Mouse (Mus musculus) neural tube, embryonic 14.5 days (tissue): ENCODE results near the gene Slc7a11. TPM values are rescaled to one million over a fixed set of nuclear protein-coding genes. Genes with fewer than 3 reads are reported as not detected.

Experiments
- ATAC-seq: fragments of 200-750 bp; cut with Nextera tagmentation; 2 replicates; pipeline ENCODE4 v1.8.0; 2017; ENCODE audit warnings: low read depth, mild to moderate bottlenecking, moderate TSS enrichment, moderate library complexity
- H3K27ac ChIP-seq: fragments of 300-500 bp; sonication (generic); 2 replicates; pipeline ENCODE4 v1.5.1; 2014; ENCODE audit warnings: low read depth, mild to moderate bottlenecking, control low read depth, low read length, moderate library complexity, mixed read lengths
- H3K27me3 ChIP-seq: fragments of 300-500 bp; sonication (generic); 2 replicates; pipeline ENCODE4 v1.6.1; 2014; ENCODE audit warnings: low read length; ENCODE audit not compliant: control insufficient read depth, insufficient read depth
- H3K36me3 ChIP-seq: fragments of 300-500 bp; sonication (generic); 2 replicates; pipeline ENCODE4 v1.6.1; 2014; ENCODE audit warnings: low read length, mixed read lengths; ENCODE audit not compliant: control insufficient read depth, insufficient read depth
- H3K4me1 ChIP-seq: fragments of 300-500 bp; sonication (generic); 2 replicates; pipeline ENCODE4 v1.6.1; 2014; ENCODE audit warnings: low read length; ENCODE audit not compliant: control insufficient read depth, insufficient read depth
- H3K4me2 ChIP-seq: fragments of 300-500 bp; sonication (generic); 2 replicates; pipeline ENCODE4 v1.6.1; 2014; ENCODE audit warnings: mild to moderate bottlenecking, low read depth, low read length, control low read depth
- H3K4me3 ChIP-seq: fragments of 300-500 bp; sonication (generic); 2 replicates; pipeline ENCODE4 v1.5.1; 2014; ENCODE audit warnings: low read depth, low read length, control low read depth, mixed read lengths
- H3K9ac ChIP-seq: fragments of 300-500 bp; sonication (generic); replicated peaks from 2 replicates; pipeline ENCODE4 v1.6.1; 2014; ENCODE audit warnings: low read depth, mild to moderate bottlenecking, control low read depth, low read length, mixed read lengths
- H3K9me3 ChIP-seq: fragments of 300-500 bp; sonication (generic); 2 replicates; pipeline ENCODE4 v1.6.1; 2016; ENCODE audit warnings: low read length; ENCODE audit not compliant: control insufficient read depth
- WGBS: fragments of 180-500 bp; shearing (Covaris S2); extraction: QIAGEN DNeasy Blood & Tissue Kit; methylation state at CpG from one replicate; pipeline ENCODE4 v1.1.7; 2014; 5-methylcytosine and 5-hydroxymethylcytosine counted together
- polyA plus RNA-seq: library from polyadenylated mRNA; unstranded; fragments of >200 nt; fragmentation: Nextera tagmentation; extraction: Ambion mirVana; gene quantifications from 2 replicates; pipeline ENCODE4 v1.2.1, GENCODE M21; 2014

The Slc7a11 gene
- polyA plus RNA-seq, 1 experiment from 2014 or later: 0.44 TPM

DNA sequence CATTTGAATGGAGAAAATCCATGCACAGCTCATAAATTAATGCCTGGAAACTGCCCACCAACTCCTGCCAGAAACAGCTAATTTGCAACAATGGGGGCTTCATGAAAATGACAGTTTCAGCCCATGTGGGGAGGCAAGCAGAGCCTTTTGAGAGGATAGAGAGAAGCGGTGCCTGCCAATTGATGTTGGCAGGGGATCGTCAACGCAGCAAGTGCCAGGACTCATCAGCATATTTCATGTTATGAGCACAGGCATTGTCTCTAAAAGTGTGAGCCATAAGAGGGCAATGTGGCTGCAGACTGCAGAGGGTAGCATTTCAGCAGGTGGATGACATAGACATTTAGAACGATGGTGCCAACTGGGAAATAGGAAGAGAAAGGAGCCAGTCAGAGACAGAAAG is 429.0 kb downstream of the Slc7a11 start:
- peak; percentile 89 for ATAC-seq
- no peak overlapping the region for H3K4me2 ChIP-seq
- no peak overlapping the region for H3K27ac ChIP-seq
- 26% methylated on average over 4 of the region's 4 CpGs for WGBS
- H3K9ac ChIP-seq: no peak overlapping the region
- no peaks in the 10 kb centered on the region for H3K9me3 ChIP-seq
- no peaks in the 10 kb centered on the region for H3K4me1 ChIP-seq
- H3K4me3 ChIP-seq: no peak overlapping the region
- no peaks in the 10 kb centered on the region for H3K27me3 ChIP-seq
- no peaks in the 10 kb centered on the region for H3K36me3 ChIP-seq

- WGBS: 71% methylated on average over 3 of the region's 3 CpGs
- Histone ChIP-seq H3K27me3 (no peaks in the 10 kb centered on the region), H3K9me3 (no peaks in the 10 kb centered on the region), H3K36me3 (no peaks in the 10 kb centered on the region), H3K4me2 (no peak overlapping the region), H3K4me1 (no peaks in the 10 kb centered on the region), H3K27ac (no peak overlapping the region), H3K4me3 (no peak overlapping the region), H3K9ac (no peak overlapping the region)
- no peak for ATAC-seq
These were observed 431.4 kb downstream of the Slc7a11 start for GRCm38 (mm10) chr3:50012012-50012411.

DNA sequence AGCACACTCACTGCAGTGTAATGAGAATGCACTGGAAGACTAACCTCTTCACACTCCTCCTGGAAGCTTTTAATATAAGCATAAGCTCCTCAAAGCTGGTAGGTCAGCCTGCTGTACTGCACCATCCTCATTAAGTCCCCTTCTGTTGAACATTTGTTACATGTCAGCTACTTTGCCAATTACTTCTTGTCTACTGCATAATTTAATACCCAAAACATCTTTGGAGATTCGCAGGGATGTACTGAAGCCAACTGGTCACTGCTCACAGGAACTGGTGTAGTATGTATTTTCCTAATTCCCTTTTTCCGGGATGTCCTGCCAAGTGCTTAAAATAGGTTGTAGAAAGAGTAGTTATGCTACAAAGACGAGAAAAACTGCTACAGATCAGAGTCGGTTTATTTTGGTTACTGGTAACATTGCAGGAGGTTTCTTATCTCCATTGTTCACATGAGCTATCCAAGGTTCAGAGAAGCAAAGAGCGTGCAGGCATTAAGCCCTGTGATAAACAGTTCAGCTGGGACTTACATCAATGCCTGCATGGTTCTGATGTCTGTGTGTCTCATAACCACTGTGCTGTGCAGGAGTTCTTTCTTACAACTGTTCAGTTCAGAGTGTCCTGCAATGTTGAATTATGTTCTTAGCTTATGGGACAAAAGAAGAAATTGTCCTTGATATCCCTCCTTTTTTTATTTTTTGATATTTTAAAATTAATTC is 439.3 kb downstream of the Slc7a11 start:
- no peak overlapping the region for H3K27ac ChIP-seq

GRCm38 (mm10) chr3:50002067-50002466 is 441.3 kb downstream of the Slc7a11 start:
- H3K4me3 ChIP-seq: no peak overlapping the region
- H3K4me2 ChIP-seq: no peak overlapping the region
- no peak overlapping the region for H3K27ac ChIP-seq
- no peaks in the 10 kb centered on the region for H3K9me3 ChIP-seq
- H3K27me3 ChIP-seq: no peaks in the 10 kb centered on the region
- ATAC-seq: no peak
- H3K4me1 ChIP-seq: no peaks in the 10 kb centered on the region
- no peak overlapping the region for H3K9ac ChIP-seq
- no peaks in the 10 kb centered on the region for H3K36me3 ChIP-seq

More for the DNA sequence above, 439.3 kb downstream of the Slc7a11 start:
- H3K9me3 ChIP-seq: no peaks in the 10 kb centered on the region
- H3K9ac ChIP-seq: no peak overlapping the region
- H3K27me3 ChIP-seq: no peaks in the 10 kb centered on the region
- WGBS: 71% methylated on average over 5 of the region's 5 CpGs
- H3K4me2 ChIP-seq: no peak overlapping the region
- H3K4me3 ChIP-seq: no peak overlapping the region
- no peaks in the 10 kb centered on the region for H3K4me1 ChIP-seq
- H3K36me3 ChIP-seq: no peaks in the 10 kb centered on the region
- ATAC-seq: no peak

- H3K27me3 ChIP-seq: no peaks in the 10 kb centered on the region
- H3K36me3 ChIP-seq: no peaks in the 10 kb centered on the region
- 61% methylated on average over 1 of the region's 1 CpGs for WGBS
- H3K4me1 ChIP-seq: no peaks in the 10 kb centered on the region
- H3K9ac ChIP-seq: no peak overlapping the region
- ATAC-seq: no peak
- no peak overlapping the region for H3K4me3 ChIP-seq
- no peaks in the 10 kb centered on the region for H3K9me3 ChIP-seq
- H3K27ac ChIP-seq: no peak overlapping the region
- no peak overlapping the region for H3K4me2 ChIP-seq
These were observed 441.8 kb downstream of the Slc7a11 start for GRCm38 (mm10) chr3:50001635-50002034.

- H3K4me3 ChIP-seq: no peak overlapping the region
- no peaks in the 10 kb centered on the region for H3K9me3 ChIP-seq
- no peaks in the 10 kb centered on the region for H3K27me3 ChIP-seq
- no peak overlapping the region for H3K9ac ChIP-seq
- no peaks in the 10 kb centered on the region for H3K4me1 ChIP-seq
- H3K4me2 ChIP-seq: no peak overlapping the region
- WGBS: 42% methylated on average over 1 of the region's 1 CpGs
- no peaks in the 10 kb centered on the region for H3K36me3 ChIP-seq
- ATAC-seq: no peak
- no peak overlapping the region for H3K27ac ChIP-seq
These were observed 450.5 kb downstream of the Slc7a11 start for GRCm38 (mm10) chr3:49992891-49993290.

- H3K4me1 ChIP-seq: no peaks in the 10 kb centered on the region
- 85% methylated on average over 2 of the region's 2 CpGs for WGBS
- H3K36me3 ChIP-seq: no peaks in the 10 kb centered on the region
- ATAC-seq: no peak
- no peaks in the 10 kb centered on the region for H3K9me3 ChIP-seq
- no peak overlapping the region for H3K9ac ChIP-seq
- no peak overlapping the region for H3K27ac ChIP-seq
- no peaks in the 10 kb centered on the region for H3K27me3 ChIP-seq
- no peak overlapping the region for H3K4me2 ChIP-seq
- no peak overlapping the region for H3K4me3 ChIP-seq
These were observed 456.2 kb downstream of the Slc7a11 start for GRCm38 (mm10) chr3:49987236-49987635.

- H3K36me3 ChIP-seq: no peaks in the 10 kb centered on the region
- no peak overlapping the region for H3K9ac ChIP-seq
- no peaks in the 10 kb centered on the region for H3K9me3 ChIP-seq
- WGBS: 59% methylated on average over 3 of the region's 3 CpGs
- no peaks in the 10 kb centered on the region for H3K4me1 ChIP-seq
- H3K4me3 ChIP-seq: no peak overlapping the region
- no peak overlapping the region for H3K27ac ChIP-seq
- no peak overlapping the region for H3K4me2 ChIP-seq
- H3K27me3 ChIP-seq: no peaks in the 10 kb centered on the region
- ATAC-seq: no peak
These were observed 458.6 kb downstream of the Slc7a11 start for GRCm38 (mm10) chr3:49984795-49985194.

DNA sequence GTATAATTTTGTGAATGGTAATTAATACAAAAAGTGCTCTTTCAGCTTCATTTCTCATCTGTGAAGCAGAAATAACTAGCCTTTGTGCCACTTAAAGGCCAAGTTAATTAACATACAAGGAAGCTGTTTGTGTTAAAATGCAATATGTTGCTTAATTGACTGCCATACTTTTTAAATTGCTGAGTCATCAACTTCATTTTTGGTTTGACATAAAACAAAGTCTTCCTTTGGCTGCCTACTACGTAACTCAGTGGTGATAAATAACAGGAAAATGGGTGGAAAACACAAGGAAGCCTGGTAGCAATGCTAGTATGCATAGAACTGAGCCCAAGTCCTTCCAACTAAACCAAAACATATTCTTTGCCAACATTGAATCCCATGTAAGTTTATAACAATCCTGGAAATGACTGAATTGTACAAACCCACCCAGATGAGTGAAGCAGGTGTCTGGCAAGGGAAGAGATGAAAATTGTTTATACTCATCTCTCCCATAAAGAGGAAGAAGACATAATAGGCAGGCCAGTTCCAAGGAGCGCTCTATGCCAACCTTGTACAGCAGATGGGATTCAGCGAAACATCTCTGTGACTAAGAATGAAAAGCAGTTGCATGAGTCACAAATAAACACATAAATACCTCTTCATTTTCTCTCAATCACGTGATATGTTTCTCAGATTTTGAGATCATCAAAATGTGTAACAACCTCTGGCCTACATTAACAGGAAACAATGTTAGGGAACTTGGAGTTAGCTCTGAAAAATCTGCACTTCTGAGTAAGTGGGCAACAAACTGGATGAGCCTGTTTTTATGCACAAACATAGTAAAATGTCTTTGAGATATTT is 459.8 kb downstream of the Slc7a11 start:
- Histone ChIP-seq H3K9ac (no peak overlapping the region), H3K27ac (no peak overlapping the region), H3K27me3 (no peaks in the 10 kb centered on the region), H3K4me1 (no peaks in the 10 kb centered on the region), H3K36me3 (no peaks in the 10 kb centered on the region), H3K4me2 (no peak overlapping the region), H3K4me3 (no peak overlapping the region), H3K9me3 (no peaks in the 10 kb centered on the region)
- 83% methylated on average over 4 of the region's 4 CpGs for WGBS
- ATAC-seq: no peak
